Mouse (Mus musculus) small intestine, adult 2 months (tissue): Measurements from ENCODE around the gene 2510039O18Rik.

Experiments used
- CTCF ChIP-seq: fragments of 200-500 bp; IDR thresholded peaks from 2 replicates; pipeline ENCODE4 v1.5.1; 2012; ENCODE audit warnings: low read depth, mild to moderate bottlenecking, control low read depth, inconsistent platforms, low read length, moderate library complexity, mixed read lengths; ENCODE audit not compliant: insufficient replicate concordance, insufficient read length; ENCODE audit errors: extremely low read depth
- POLR2A ChIP-seq: fragments of 200-500 bp; IDR thresholded peaks from 2 replicates; pipeline ENCODE4 v1.6.1; 2012; ENCODE audit warnings: low read depth, mild to moderate bottlenecking, control low read depth, inconsistent platforms, low read length, moderate library complexity

DNA sequence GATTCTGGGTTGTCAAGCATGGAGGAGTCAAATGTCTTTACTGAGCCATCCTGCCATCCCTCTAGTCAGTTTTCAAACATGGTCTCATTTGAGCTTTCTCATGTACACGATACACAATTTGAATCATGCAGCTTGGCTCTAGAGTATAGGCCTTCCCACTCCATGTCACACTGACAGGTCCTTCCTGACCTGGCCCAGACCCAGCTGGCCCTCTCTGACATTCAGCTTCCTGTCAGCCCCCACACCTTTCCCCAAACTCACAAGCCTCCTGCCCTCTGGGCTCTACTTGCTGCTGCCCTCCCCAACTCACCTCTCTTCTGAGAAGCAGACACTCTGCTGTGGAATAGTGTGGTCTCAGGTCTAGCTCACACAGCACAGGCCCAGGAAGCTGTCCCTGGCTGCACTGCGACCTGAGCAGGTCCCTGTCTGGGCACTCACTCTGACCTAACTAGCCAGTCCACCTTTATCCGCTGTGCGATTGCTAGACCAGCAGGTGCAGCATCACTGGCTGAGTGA is 44.8 kb upstream of the 2510039O18Rik start:
- no peak for TF ChIP-seq POLR2A
- no peak for TF ChIP-seq CTCF
